Mouse (Mus musculus) kidney, embryonic 14.5 days (tissue): Measurements from ENCODE around the gene Arpc3. TPM values are rescaled to one million over a fixed set of nuclear protein-coding genes. Genes with fewer than 3 reads are reported as not detected.

Experiments used
- ATAC-seq: fragments of 200-750 bp; cut with Nextera tagmentation; 2 replicates; pipeline ENCODE4 v1.8.0; 2017; ENCODE audit warnings: moderate number of reproducible peaks, mild to moderate bottlenecking, moderate TSS enrichment, moderate library complexity; ENCODE audit not compliant: low FRiP score, low TSS enrichment
- H3K27ac ChIP-seq: fragments of 300-500 bp; sonication (generic); 2 replicates; pipeline ENCODE4 v1.5.1; 2014; ENCODE audit warnings: low read depth, mild to moderate bottlenecking, low read length, moderate library complexity, mixed read lengths
- H3K27me3 ChIP-seq: fragments of 300-500 bp; sonication (generic); 2 replicates; pipeline ENCODE4 v1.6.1; 2014; ENCODE audit warnings: mild to moderate bottlenecking, low read length; ENCODE audit not compliant: control insufficient read depth, insufficient read depth
- H3K36me3 ChIP-seq: fragments of 300-500 bp; sonication (generic); 2 replicates; pipeline ENCODE4 v1.6.1; 2014; ENCODE audit warnings: low read length, mixed read lengths; ENCODE audit not compliant: control insufficient read depth, insufficient read depth
- H3K4me1 ChIP-seq: fragments of 300-500 bp; sonication (generic); 2 replicates; pipeline ENCODE4 v1.6.1; 2014; ENCODE audit warnings: low read length, mixed read lengths; ENCODE audit not compliant: control insufficient read depth, insufficient read depth
- H3K4me2 ChIP-seq: fragments of 300-500 bp; sonication (generic); replicated peaks from 2 replicates; pipeline ENCODE4 v1.6.1; 2014; ENCODE audit warnings: low read depth, mild to moderate bottlenecking, low read length
- H3K4me3 ChIP-seq: fragments of 300-500 bp; sonication (generic); 2 replicates; pipeline ENCODE4 v1.5.1; 2014; ENCODE audit warnings: mild to moderate bottlenecking, low read length
- H3K9ac ChIP-seq: fragments of 300-500 bp; sonication (generic); 2 replicates; pipeline ENCODE4 v1.6.1; 2014; ENCODE audit warnings: low read depth, mild to moderate bottlenecking, low read length, moderate library complexity
- H3K9me3 ChIP-seq: fragments of 300-500 bp; sonication (generic); 2 replicates; pipeline ENCODE4 v1.6.1; 2016; ENCODE audit warnings: low read length; ENCODE audit not compliant: control insufficient read depth
- WGBS: fragments of 180-500 bp; shearing (Covaris S2); extraction: QIAGEN DNeasy Blood & Tissue Kit; methylation state at CpG from one replicate; pipeline ENCODE4 v1.1.7; 2014; 5-methylcytosine and 5-hydroxymethylcytosine counted together
- polyA plus RNA-seq: library from polyadenylated mRNA; unstranded; fragments of >200 nt; fragmentation: Nextera tagmentation; extraction: Ambion mirVana; gene quantifications from 2 replicates; pipeline ENCODE4 v1.2.1, GENCODE M21; 2014

Gene Arpc3
- polyA plus RNA-seq, 1 experiment from 2014 or later, result 32.5 TPM

- Histone ChIP-seq H3K9me3 (no peaks in the 10 kb centered on the region), H3K27ac (peak overlapping the region; percentile 81), H3K27me3 (no peaks in the 10 kb centered on the region), H3K36me3 (no peaks in the 10 kb centered on the region), H3K9ac (peak overlapping the region; percentile 85), H3K4me1 (peaks cover 16% of the 10 kb centered on the region), H3K4me2 (peak overlapping the region; percentile 89), H3K4me3 (peak overlapping the region; percentile 79)
- ATAC-seq, result peak; percentile 93
- under 1% methylated on average over 72 of the region's 73 CpGs for WGBS
Measured at GRCm38 (mm10) chr5:122422071-122422964, 30.6 kb downstream of the Arpc3 start.

DNA sequence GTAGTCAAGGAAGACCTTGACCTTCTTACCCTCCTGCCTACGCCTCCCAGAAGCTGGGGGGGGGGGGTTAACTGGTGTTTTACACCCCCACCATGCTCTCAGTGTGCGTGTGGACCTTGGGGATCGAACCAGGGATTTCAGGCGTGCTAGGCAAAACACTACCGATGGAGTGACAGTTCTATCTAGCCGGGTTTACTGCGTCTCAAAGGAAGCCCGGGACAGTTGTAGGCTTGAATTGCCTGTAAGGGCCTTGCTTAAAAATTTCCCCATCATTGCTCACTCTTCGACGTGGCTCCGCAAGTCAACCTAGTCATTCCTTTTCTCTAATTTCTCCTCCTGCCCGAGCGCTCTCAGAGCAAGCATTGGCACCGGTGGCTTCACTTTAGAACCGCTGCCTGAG lies 31.4 kb downstream of the Arpc3 start:
- Histone ChIP-seq H3K36me3 (peaks cover 5% of the 10 kb centered on the region), H3K4me2 (peak overlapping the region; percentile 89), H3K27me3 (no peaks in the 10 kb centered on the region), H3K27ac (no peak overlapping the region), H3K4me3 (peak overlapping the region; percentile 79), H3K9ac (peak overlapping the region; percentile 85), H3K9me3 (no peaks in the 10 kb centered on the region), H3K4me1 (peaks cover 16% of the 10 kb centered on the region)
- no peak for ATAC-seq
- 30% methylated on average over 15 of the region's 15 CpGs for WGBS

DNA sequence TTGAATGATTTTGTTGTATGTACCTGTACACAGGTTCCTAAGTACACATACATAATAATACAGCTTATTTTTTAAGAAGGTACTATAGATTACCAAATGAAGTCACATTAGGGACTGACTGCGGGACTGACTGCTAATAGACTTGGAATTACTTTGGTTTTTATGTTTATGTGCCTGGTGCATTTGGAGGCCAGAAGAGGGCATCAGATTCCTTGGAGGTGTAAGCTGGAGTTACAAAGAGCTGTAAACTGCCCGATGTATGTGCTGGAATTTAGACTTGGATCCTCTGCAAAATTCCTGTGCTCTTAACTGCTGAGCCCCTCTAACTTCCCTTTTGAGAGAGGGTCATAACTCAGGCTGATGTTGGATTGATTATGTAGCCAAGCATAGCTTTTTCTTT lies 33.9 kb downstream of the Arpc3 start:
- no peaks in the 10 kb centered on the region for H3K9me3 ChIP-seq
- H3K27me3 ChIP-seq, result no peaks in the 10 kb centered on the region
- H3K4me2 ChIP-seq, result no peak overlapping the region
- 84% methylated on average over 2 of the region's 2 CpGs for WGBS
- ATAC-seq, result no peak
- H3K4me1 ChIP-seq, result peaks cover 16% of the 10 kb centered on the region
- H3K36me3 ChIP-seq, result peaks cover 29% of the 10 kb centered on the region
- no peak overlapping the region for H3K4me3 ChIP-seq
- H3K9ac ChIP-seq, result no peak overlapping the region
- H3K27ac ChIP-seq, result no peak overlapping the region

DNA sequence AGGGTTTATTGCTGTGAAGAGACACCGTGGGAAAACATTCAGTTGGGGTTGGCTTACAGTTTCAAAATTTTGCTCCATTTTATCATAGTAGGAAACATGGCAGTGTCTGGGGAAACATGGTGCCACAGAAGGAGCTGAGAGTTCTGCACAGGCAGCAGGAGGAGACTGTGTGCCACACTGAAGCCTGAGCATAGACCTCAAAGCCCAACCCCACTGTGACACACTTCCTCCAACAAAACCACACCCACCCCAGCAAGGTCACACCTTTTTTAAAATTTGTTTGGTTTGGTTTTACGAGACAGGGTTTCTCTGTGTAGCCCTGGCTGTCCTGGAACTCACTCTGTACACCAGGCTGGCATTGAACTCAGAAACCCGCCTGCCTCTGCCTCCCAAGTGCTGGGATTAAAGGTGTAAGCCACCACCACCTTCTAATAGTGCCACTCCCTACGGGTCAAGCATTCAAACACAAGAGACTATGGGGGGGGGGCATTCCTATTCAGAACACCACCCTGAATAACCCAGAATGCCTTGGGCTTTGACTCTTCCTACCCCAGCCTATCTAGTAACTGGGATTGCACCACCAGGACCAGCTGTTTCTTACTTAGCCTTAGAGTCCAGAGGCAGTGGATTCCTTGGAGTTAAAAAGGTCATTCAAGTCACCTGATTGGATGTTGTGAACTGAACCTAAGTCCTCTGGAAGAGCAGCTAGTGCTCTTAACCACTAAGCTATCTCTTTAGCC lies 38.5 kb downstream of the Arpc3 start:
- Histone ChIP-seq H3K36me3 (peaks cover 71% of the 10 kb centered on the region), H3K27ac (no peak overlapping the region)
- 91% methylated on average over 4 of the region's 4 CpGs for WGBS

GRCm38 (mm10) chr5:122431221-122431620 lies 39.5 kb downstream of the Arpc3 start:
- Histone ChIP-seq H3K4me2 (no peak overlapping the region), H3K36me3 (peaks cover 80% of the 10 kb centered on the region), H3K27me3 (no peaks in the 10 kb centered on the region), H3K27ac (no peak overlapping the region), H3K4me1 (no peaks in the 10 kb centered on the region), H3K9ac (no peak overlapping the region), H3K4me3 (no peak overlapping the region), H3K9me3 (no peaks in the 10 kb centered on the region)
- WGBS, result 94% methylated on average over 8 of the region's 8 CpGs
- no peak for ATAC-seq

More for the DNA sequence above, 38.5 kb downstream of the Arpc3 start:
- no peaks in the 10 kb centered on the region for H3K27me3 ChIP-seq
- H3K4me1 ChIP-seq, result no peaks in the 10 kb centered on the region
- no peak overlapping the region for H3K9ac ChIP-seq
- H3K9me3 ChIP-seq, result no peaks in the 10 kb centered on the region
- H3K4me2 ChIP-seq, result no peak overlapping the region
- H3K4me3 ChIP-seq, result no peak overlapping the region
- no peak for ATAC-seq

- WGBS, result 84% methylated on average over 4 of the region's 4 CpGs
- Histone ChIP-seq H3K4me3 (no peak overlapping the region), H3K9me3 (no peaks in the 10 kb centered on the region), H3K4me1 (no peaks in the 10 kb centered on the region), H3K36me3 (peaks cover 95% of the 10 kb centered on the region), H3K4me2 (no peak overlapping the region), H3K27me3 (no peaks in the 10 kb centered on the region), H3K9ac (no peak overlapping the region), H3K27ac (no peak overlapping the region)
- no peak for ATAC-seq
Measured at GRCm38 (mm10) chr5:122434541-122434940, 42.9 kb downstream of the Arpc3 start.

DNA sequence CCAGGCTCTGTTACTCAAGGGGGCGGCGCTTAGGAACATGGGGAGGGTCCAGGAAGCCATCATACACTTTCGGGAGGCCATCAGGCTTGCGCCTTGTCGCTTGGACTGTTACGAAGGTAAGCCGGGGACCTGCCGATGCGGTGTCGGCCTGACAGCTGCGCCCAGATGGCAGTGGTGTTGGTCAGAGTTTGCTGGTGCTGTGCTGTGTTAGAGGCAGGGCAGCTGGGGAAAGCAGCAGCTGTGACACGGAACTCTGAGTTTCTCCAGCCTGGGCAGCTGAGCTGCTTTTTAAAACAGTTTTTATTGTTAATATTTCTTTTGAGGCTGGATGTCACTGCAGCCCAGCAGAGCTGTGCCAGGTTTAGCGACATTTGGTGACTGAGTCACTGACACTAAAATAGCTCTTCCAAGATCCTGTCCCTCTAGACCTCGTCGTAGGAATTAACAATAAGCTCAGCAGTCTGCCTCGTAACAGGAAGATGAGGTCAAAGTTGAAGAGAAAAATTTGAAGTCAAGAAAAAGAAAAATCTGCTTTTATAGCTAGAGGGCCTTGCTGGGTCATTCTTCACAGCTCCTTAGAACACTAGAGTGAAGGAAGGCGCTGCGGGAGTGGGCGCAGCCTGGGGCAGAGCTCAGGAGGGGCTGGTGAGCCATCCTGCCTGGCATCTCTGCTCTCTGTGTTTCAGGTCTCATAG lies 47.9 kb downstream of the Arpc3 start:
- Histone ChIP-seq H3K27ac (no peak overlapping the region), H3K9ac (no peak overlapping the region), H3K9me3 (no peaks in the 10 kb centered on the region), H3K4me3 (no peak overlapping the region), H3K36me3 (peaks cover 99% of the 10 kb centered on the region), H3K27me3 (no peaks in the 10 kb centered on the region), H3K4me2 (no peak overlapping the region), H3K4me1 (no peaks in the 10 kb centered on the region; the same call in 1 of the 2 replicates)
- 75% methylated on average over 19 of the region's 19 CpGs for WGBS
- ATAC-seq, result no peak

DNA sequence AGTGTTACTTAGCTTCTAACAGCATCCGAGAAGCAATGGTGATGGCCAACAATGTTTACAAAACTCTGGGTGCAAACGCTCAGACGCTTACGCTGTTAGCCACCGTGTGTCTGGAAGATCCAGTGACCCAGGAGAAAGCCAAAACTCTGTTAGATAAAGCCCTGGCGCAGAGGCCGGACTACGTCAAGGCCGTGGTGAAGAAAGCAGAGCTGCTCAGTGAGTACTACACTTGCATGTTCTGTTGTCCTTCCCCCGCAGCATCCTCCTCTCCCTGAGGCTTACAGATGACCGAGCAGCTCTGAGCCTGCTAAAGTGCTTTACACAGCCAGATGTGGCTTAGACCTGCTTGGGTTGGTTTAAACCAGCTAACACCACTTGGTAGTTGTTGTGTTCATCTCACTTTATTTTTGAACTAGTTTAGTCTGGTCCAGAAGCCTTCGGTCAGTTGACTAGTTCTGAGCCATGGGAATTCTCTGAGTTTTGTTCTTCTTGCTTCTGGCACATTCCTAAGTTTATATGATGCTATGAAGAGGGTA lies 48.5 kb downstream of the Arpc3 start:
- Histone ChIP-seq H3K27me3 (no peaks in the 10 kb centered on the region), H3K36me3 (peaks cover 99% of the 10 kb centered on the region), H3K9ac (no peak overlapping the region), H3K27ac (no peak overlapping the region), H3K4me2 (no peak overlapping the region), H3K4me3 (no peak overlapping the region), H3K9me3 (no peaks in the 10 kb centered on the region), H3K4me1 (no peaks in the 10 kb centered on the region; the same call in 1 of the 2 replicates)
- 96% methylated on average over 12 of the region's 12 CpGs for WGBS
- ATAC-seq, result no peak
